Mouse (Mus musculus) T-cell, adult 2 months (primary cell): ENCODE measurements around the gene Trim25.
"Not testable (repeated sequence)": the region's sequence is repeated elsewhere in the genome, so short reads cannot be mapped to it uniquely, and the experiment has no call there.

Experiments
- DNase-seq: peaks from one replicate; pipeline ENCODE4 v3.0.0; 2022; ENCODE audit warnings: low spot score

Gene Trim25

GRCm38 (mm10) chr11:89024181-89024881 lies 25.2 kb downstream of the Trim25 start:
- peak; percentile 86 for DNase-seq

- no peak for DNase-seq
Observed at GRCm38 (mm10) chr11:89025603-89026002, 26.4 kb downstream of the Trim25 start.

- no peak for DNase-seq
Observed at GRCm38 (mm10) chr11:89026117-89026516, 26.9 kb downstream of the Trim25 start.

- DNase-seq = peak; percentile 50
Observed at GRCm38 (mm10) chr11:89027955-89028361, 28.8 kb downstream of the Trim25 start.

GRCm38 (mm10) chr11:89028871-89029405 lies 29.8 kb downstream of the Trim25 start:
- peak; percentile 39 for DNase-seq

GRCm38 (mm10) chr11:89030552-89030951 lies 31.4 kb downstream of the Trim25 start:
- no peak for DNase-seq

- DNase-seq = no peak
Observed at GRCm38 (mm10) chr11:89031189-89031588, 32.0 kb downstream of the Trim25 start.

- no peak for DNase-seq
Observed at GRCm38 (mm10) chr11:89034592-89034991, 35.4 kb downstream of the Trim25 start.

- DNase-seq = no peak
Observed at GRCm38 (mm10) chr11:89035552-89035951, 36.4 kb downstream of the Trim25 start.

GRCm38 (mm10) chr11:89038496-89038895 lies 39.3 kb downstream of the Trim25 start:
- no peak for DNase-seq

GRCm38 (mm10) chr11:89039325-89039724 lies 40.1 kb downstream of the Trim25 start:
- peak; percentile 73 for DNase-seq

GRCm38 (mm10) chr11:89041073-89041472 lies 41.9 kb downstream of the Trim25 start:
- DNase-seq = not testable (repeated sequence)

- DNase-seq = no peak
Observed at GRCm38 (mm10) chr11:89043046-89043445, 43.9 kb downstream of the Trim25 start.

- DNase-seq = not testable (repeated sequence)
Observed at GRCm38 (mm10) chr11:89045501-89045900, 46.3 kb downstream of the Trim25 start.

GRCm38 (mm10) chr11:89046021-89046420 lies 46.8 kb downstream of the Trim25 start:
- no peak for DNase-seq

GRCm38 (mm10) chr11:89051767-89052166 lies 52.6 kb downstream of the Trim25 start:
- no peak for DNase-seq

GRCm38 (mm10) chr11:89055931-89056690 lies 56.9 kb downstream of the Trim25 start:
- DNase-seq = no peak

GRCm38 (mm10) chr11:89058515-89059270 lies 59.5 kb downstream of the Trim25 start:
- DNase-seq = peak; percentile 59

- peak; percentile 67 for DNase-seq
Observed at GRCm38 (mm10) chr11:89059919-89060422, 60.8 kb downstream of the Trim25 start.

GRCm38 (mm10) chr11:89060423-89061089 lies 61.4 kb downstream of the Trim25 start:
- DNase-seq = peak; percentile 93

GRCm38 (mm10) chr11:89061362-89061761 lies 62.2 kb downstream of the Trim25 start:
- DNase-seq = peak; percentile 49

- no peak for DNase-seq
Observed at GRCm38 (mm10) chr11:89064312-89064711, 65.1 kb downstream of the Trim25 start.
